In genomic region chr8:122548891-122549439, GRCm38 (mm10) we compare ENCODE assay signal across 8 mouse cellular contexts. TPM values are rescaled to one million over a fixed set of nuclear protein-coding genes. Genes with fewer than 3 reads are reported as not detected.
DNase-seq lines count a peak whose midpoint lies in the region; ATAC-seq and TF ChIP-seq lines count a peak whose summit lies in the region.

No protein-coding gene starts in this region.

- H3K4me3 ChIP-seq in kidney, embryonic 16.5 days (ENCODE audit: low read length), result peak overlapping the region; percentile 74; the same call in 1 of the 2 replicates
- no peak overlapping the region for H3K4me3 ChIP-seq in ES-Bruce4 (ENCODE audit: low read depth, low read length)
- peak overlapping the region; percentile 78; the same call in 1 of the 2 replicates for H3K4me3 ChIP-seq in embryonic facial prominence, embryonic 14.5 days (ENCODE audit: low read depth, low read length)
- H3K4me3 ChIP-seq in liver, embryonic 14.5 days (ENCODE audit: insufficient read depth in 1 of 2, low read depth in 2 of 2, low read length in 2 of 2), result peak overlapping the region; percentile 67 to 86

- TF ChIP-seq EP300 in ES-Bruce4 (IDR thresholded peaks at IDR 0.05; ENCODE audit: insufficient read depth, low read depth, low read length), result no peak
- TF ChIP-seq EP300 in liver, embryonic 14.5 days (IDR thresholded peaks at IDR 0.05; ENCODE audit: low read depth), result no peak

- no peaks in the 10 kb centered on the region for H3K27me3 ChIP-seq in kidney, embryonic 16.5 days (ENCODE audit: insufficient read depth, low read length)
- H3K27me3 ChIP-seq in ES-Bruce4 (ENCODE audit: control insufficient read depth, insufficient read depth, low read length, poor library complexity, severe bottlenecking), result no peaks in the 10 kb centered on the region
- H3K27me3 ChIP-seq in embryonic facial prominence, embryonic 14.5 days (replicated peaks; ENCODE audit: control insufficient read depth, insufficient read depth, low read length), result no peaks in the 10 kb centered on the region
- H3K27me3 ChIP-seq in liver, embryonic 14.5 days (ENCODE audit: control insufficient read depth, insufficient read depth, low read length), result no peaks in the 10 kb centered on the region

- no peak for ATAC-seq in kidney, embryonic 16.5 days (ENCODE audit: low FRiP score, low TSS enrichment)
- no peak for ATAC-seq in embryonic facial prominence, embryonic 14.5 days (ENCODE audit: low read depth)
- no peak for ATAC-seq in liver, embryonic 14.5 days (ENCODE audit: insufficient read depth)

- no peaks in the 10 kb centered on the region for H3K36me3 ChIP-seq in kidney, embryonic 16.5 days (ENCODE audit: insufficient read depth, low read length)
- 0 out of 2 replicates have a peak, but pooled peaks cover 4% of the 10 kb centered on the region for H3K36me3 ChIP-seq in ES-Bruce4 (ENCODE audit: control insufficient read depth, insufficient read depth, low read length, poor library complexity, severe bottlenecking)
- H3K36me3 ChIP-seq in embryonic facial prominence, embryonic 14.5 days (ENCODE audit: control insufficient read depth, insufficient read depth, low read length), result no peaks in the 10 kb centered on the region
- peaks cover 16% of the 10 kb centered on the region for H3K36me3 ChIP-seq in liver, embryonic 14.5 days (replicated peaks; ENCODE audit: control insufficient read depth, insufficient read depth, low read depth)

- no peaks in the 10 kb centered on the region for H3K9me3 ChIP-seq in kidney, embryonic 16.5 days (ENCODE audit: low read length)
- H3K9me3 ChIP-seq in ES-Bruce4 (replicated peaks; ENCODE audit: control insufficient read depth, insufficient read depth, low read length, poor library complexity, severe bottlenecking), result no peaks in the 10 kb centered on the region
- no peaks in the 10 kb centered on the region for H3K9me3 ChIP-seq in embryonic facial prominence, embryonic 14.5 days (ENCODE audit: control insufficient read depth, low read length)
- H3K9me3 ChIP-seq in liver, embryonic 14.5 days (ENCODE audit: control insufficient read depth, low read length), result no peaks in the 10 kb centered on the region

- TF ChIP-seq POLR2A in ES-Bruce4 (IDR thresholded peaks at IDR 0.05; ENCODE audit: insufficient read depth, low read length), result no peak

- TF ChIP-seq CTCF in ES-Bruce4 (IDR thresholded peaks at IDR 0.05; ENCODE audit: low read depth, low read length), result no peak
- TF ChIP-seq CTCF in liver, embryonic 14.5 days (IDR thresholded peaks at IDR 0.05; ENCODE audit: low read depth), result no peak

- WGBS in kidney, embryonic 16.5 days, result 87% methylated on average over 3 of the region's 3 CpGs
- WGBS in embryonic facial prominence, embryonic 14.5 days, result 81% methylated on average over 3 of the region's 3 CpGs
- 46% methylated on average over 3 of the region's 3 CpGs for WGBS in liver, embryonic 14.5 days (ENCODE audit: insufficient replicate concordance)

- 0 out of 2 replicates have a peak overlapping the region, but pooled peaks have one; percentile 93 for H3K9ac ChIP-seq in kidney, embryonic 16.5 days (replicated peaks; ENCODE audit: low read length)
- H3K9ac ChIP-seq in ES-Bruce4 (ENCODE audit: low read depth, poor library complexity, severe bottlenecking), result 0 out of 2 replicates have a peak overlapping the region, but pooled peaks have one; percentile 96
- peak overlapping the region; percentile 40; the same call in 1 of the 2 replicates for H3K9ac ChIP-seq in embryonic facial prominence, embryonic 14.5 days (ENCODE audit: low read depth, low read length)
- peak overlapping the region; percentile 89 for H3K9ac ChIP-seq in liver, embryonic 14.5 days (replicated peaks)

- DNase-seq in kidney, postnatal 14 days, result no peak
- no peak for DNase-seq in embryonic facial prominence, embryonic 14.5 days (ENCODE audit: low spot score)
- DNase-seq in liver, embryonic 14.5 days (ENCODE audit: low read depth in 3 of 3, low spot score in 3 of 3), result no peak
- DNase-seq in spleen, adult 18-20 months, result no peak
- no peak for DNase-seq in urinary bladder, postnatal 25 days (ENCODE audit: low spot score)
- DNase-seq in cerebellum, adult 11 months, result no peak

- H3K27ac ChIP-seq in kidney, embryonic 16.5 days (ENCODE audit: low read length), result no peak overlapping the region
- H3K27ac ChIP-seq in ES-Bruce4 (ENCODE audit: insufficient read depth, low read length), result 0 out of 2 replicates have a peak overlapping the region, but pooled peaks have one; percentile 3
- no peak overlapping the region for H3K27ac ChIP-seq in embryonic facial prominence, embryonic 14.5 days (replicated peaks; ENCODE audit: low read depth, low read length)
- H3K27ac ChIP-seq in liver, embryonic 14.5 days, result peak overlapping the region; percentile 99

- H3K4me2 ChIP-seq in kidney, embryonic 16.5 days (replicated peaks; ENCODE audit: low read depth, low read length), result peak overlapping the region; percentile 89
- H3K4me2 ChIP-seq in embryonic facial prominence, embryonic 14.5 days (ENCODE audit: low read depth, low read length), result peak overlapping the region; percentile 77
- peak overlapping the region; percentile 99 for H3K4me2 ChIP-seq in liver, embryonic 14.5 days (ENCODE audit: low read depth)

- H3K4me1 ChIP-seq in kidney, embryonic 16.5 days (ENCODE audit: insufficient read depth, low read length), result peaks cover 51% of the 10 kb centered on the region
- peaks cover 9% of the 10 kb centered on the region for H3K4me1 ChIP-seq in ES-Bruce4 (ENCODE audit: control insufficient read depth, insufficient read depth, low read length)
- peaks cover 23% of the 10 kb centered on the region for H3K4me1 ChIP-seq in embryonic facial prominence, embryonic 14.5 days (ENCODE audit: control insufficient read depth, insufficient read depth, low read length)
- peaks cover 50 to 58% of the 10 kb centered on the region in 2 experiments for H3K4me1 ChIP-seq in liver, embryonic 14.5 days (replicated peaks; ENCODE audit: control insufficient read depth in 2 of 2, insufficient read depth in 2 of 2, low read length in 1 of 2)

RNA-seq across cellular contexts. Expression of gene Piezo1, which starts 2.2 kb away (rescaled TPM):
- polyA plus RNA-seq in kidney, embryonic 16.5 days (2015; fragmentation: Nextera tagmentation; extraction: Ambion mirVana), result 15.6 and 16.9 TPM in 2 replicates
- 59.4 and 61.6 TPM in 2 replicates for polyA plus RNA-seq in ES-Bruce4 (2011; ENCODE audit: insufficient read depth, insufficient read length, low read depth, missing spikeins)
- 18.7 and 22.7 TPM in 2 replicates for polyA plus RNA-seq in embryonic facial prominence, embryonic 14.5 days (2014; fragmentation: Nextera tagmentation; extraction: Ambion mirVana)
- polyA plus RNA-seq in liver, embryonic 14.5 days (2012; rRNA removed), result 49.5 and 60.9 TPM in 2 replicates
- polyA plus RNA-seq in liver, embryonic 14.5 days (2014; fragmentation: Nextera tagmentation; extraction: Ambion mirVana), result 12.6 and 15.4 TPM in 2 replicates

RNA-seq across cellular contexts. Expression of gene Cdt1, which starts 18.9 kb away (rescaled TPM):
- 43.0 and 49.0 TPM in 2 replicates for polyA plus RNA-seq in kidney, embryonic 16.5 days (2015; fragmentation: Nextera tagmentation; extraction: Ambion mirVana)
- polyA plus RNA-seq in ES-Bruce4 (2011; ENCODE audit: insufficient read depth, insufficient read length, low read depth, missing spikeins), result 63.7 and 68.6 TPM in 2 replicates
- polyA plus RNA-seq in embryonic facial prominence, embryonic 14.5 days (2014; fragmentation: Nextera tagmentation; extraction: Ambion mirVana), result 32.9 and 33.7 TPM in 2 replicates
- 62.3 and 65.3 TPM in 2 replicates for polyA plus RNA-seq in liver, embryonic 14.5 days (2012; rRNA removed)
- polyA plus RNA-seq in liver, embryonic 14.5 days (2014; fragmentation: Nextera tagmentation; extraction: Ambion mirVana), result 41.9 and 48.8 TPM in 2 replicates

RNA-seq across cellular contexts. Expression of gene Aprt, which starts 27.7 kb away (rescaled TPM):
- 363 and 371 TPM in 2 replicates for polyA plus RNA-seq in kidney, embryonic 16.5 days (2015; fragmentation: Nextera tagmentation; extraction: Ambion mirVana)
- polyA plus RNA-seq in ES-Bruce4 (2011; ENCODE audit: insufficient read depth, insufficient read length, low read depth, missing spikeins), result 325 and 344 TPM in 2 replicates
- 291 and 314 TPM in 2 replicates for polyA plus RNA-seq in embryonic facial prominence, embryonic 14.5 days (2014; fragmentation: Nextera tagmentation; extraction: Ambion mirVana)
- 87.5 and 101 TPM in 2 replicates for polyA plus RNA-seq in liver, embryonic 14.5 days (2012; rRNA removed)
- 197 TPM in 2 replicates for polyA plus RNA-seq in liver, embryonic 14.5 days (2014; fragmentation: Nextera tagmentation; extraction: Ambion mirVana)

Comparison
In these comparisons a context has a peak if more than half of its experiments do, and no peak if none do; other contexts are left out.
1. H3K27ac ChIP-seq: peak in ES-Bruce4 (single experiment) and liver, embryonic 14.5 days (single experiment); none in kidney, embryonic 16.5 days (single experiment) and embryonic facial prominence, embryonic 14.5 days (single experiment).
2. H3K9ac ChIP-seq: peak in every context shown above with its lines; median percentile 96 in ES-Bruce4; 93 in kidney, embryonic 16.5 days; 89 in liver, embryonic 14.5 days; 40 in embryonic facial prominence, embryonic 14.5 days.
3. Peak in every context shown above with its lines, with median percentiles within 50 percentile points of each other: H3K4me2 ChIP-seq.